Mouse (Mus musculus) heart, postnatal 36 days (tissue): ENCODE measurements around the gene Tekt3. TPM values are rescaled to one million over a fixed set of nuclear protein-coding genes. Genes with fewer than 3 reads are reported as not detected.
A peak's percentile ranks its signal among the peaks of the same experiment; 100 is the strongest.

Experiments
- DNase-seq, 2 experiments: peaks; one replicate each; pipeline ENCODE4 v3.0.0; 2021 to 2022
- intact Hi-C: fragments of 180-260 bp; cut with DNase I; formaldehyde crosslinking; loops from one replicate; pipeline ENCODE4 v1.15.1; 2025
- total RNA-seq, 2 experiments: library from RNA; stranded (reverse); gene quantifications; 2 replicates each; pipeline ENCODE4 v1.2.3; 2021

The Tekt3 gene
- total RNA-seq, 2 experiments from 2014 or later: not detected

DNA sequence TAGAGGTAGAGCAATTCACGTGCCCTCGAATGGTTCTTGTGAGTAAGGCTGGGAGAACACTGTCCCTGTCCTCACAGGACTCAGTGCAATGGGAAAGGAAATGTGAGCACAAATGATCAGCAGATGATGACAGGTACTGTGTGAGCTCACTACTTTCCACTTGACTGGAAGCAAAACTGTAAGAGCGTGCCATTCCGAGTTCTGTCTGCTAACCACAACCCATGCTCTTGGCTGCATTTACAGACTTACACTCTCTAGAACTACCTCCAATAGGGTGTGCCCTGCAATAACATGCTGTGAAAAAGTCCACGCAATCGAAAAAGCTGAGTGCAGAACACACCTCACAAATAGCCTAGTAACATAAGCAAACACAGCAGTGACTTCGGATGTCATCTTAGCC, 5.9 kb upstream of the Tekt3 start:
- DNase-seq: no peak
- intact Hi-C loops: no loop called here

DNA sequence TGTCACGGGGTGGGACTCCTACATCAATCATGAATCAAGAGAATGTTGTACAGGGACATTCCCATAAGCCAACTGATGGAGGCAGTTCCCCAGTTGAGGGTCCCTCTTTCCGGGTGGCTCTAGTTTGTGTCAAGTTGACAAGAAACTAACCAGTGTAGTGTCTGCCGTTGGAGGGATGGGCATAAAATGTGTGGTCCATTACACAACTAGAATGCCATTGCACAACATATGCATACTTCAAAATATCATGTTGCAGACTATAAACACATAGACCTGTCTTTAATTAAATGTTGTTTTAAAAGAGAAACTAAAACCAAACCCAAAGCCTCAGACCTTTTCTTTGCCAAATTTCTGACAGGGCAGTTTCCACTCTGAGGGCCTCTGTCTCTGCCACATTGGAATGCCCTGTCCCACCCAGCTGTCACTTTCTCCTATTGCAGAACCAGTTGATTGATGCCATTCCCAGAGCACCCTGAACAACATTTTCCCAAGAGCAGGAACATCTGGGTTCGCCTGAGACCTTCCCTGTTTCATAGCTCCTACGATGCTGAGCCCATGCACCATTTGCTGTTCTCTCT, 3.0 kb upstream of the Tekt3 start:
- intact Hi-C loops: no loop called here

DNA sequence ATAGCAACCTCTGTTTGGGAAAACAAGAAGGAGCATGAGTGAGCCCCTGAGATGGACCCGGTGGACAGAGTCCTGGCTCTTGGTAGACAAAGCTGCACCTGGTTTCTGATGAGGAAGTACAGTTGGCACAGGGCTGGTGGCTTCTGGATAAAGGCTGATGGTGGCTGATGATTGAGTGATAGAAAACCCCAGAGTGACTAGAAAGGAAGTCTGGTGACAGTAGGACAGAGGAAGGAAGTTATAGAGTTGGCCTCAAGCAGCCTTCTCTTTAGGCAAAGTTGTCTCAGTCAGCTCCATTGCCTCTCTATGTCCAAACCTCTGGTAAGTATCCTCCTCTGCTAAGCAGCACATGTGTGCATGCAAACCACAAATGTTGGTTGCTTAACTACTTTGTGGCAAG, 1.5 kb upstream of the Tekt3 start:
- intact Hi-C loops: no loop called here
- no peak for DNase-seq

More for the DNA sequence above, 3.0 kb upstream of the Tekt3 start:
- no peak for DNase-seq

DNA sequence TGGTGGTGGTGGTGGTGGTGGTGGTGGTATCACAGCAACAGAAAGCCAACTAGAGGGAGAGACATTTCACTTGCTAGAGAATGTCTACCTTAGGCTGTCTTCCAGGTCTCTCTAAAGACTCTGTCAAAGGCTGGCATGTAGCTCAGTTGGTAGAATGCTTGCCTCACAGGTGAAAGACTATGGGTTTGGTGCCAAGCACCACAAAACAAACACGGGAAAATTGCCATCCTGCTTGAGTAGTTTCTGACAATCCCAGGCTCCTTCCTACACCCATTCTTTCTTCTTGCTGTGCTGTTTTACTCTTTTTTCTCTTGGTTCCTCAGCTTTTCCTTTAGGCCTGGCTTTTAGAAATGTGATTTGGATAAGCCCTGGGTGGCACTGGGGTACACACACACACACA, 5.1 kb downstream of the Tekt3 start:
- intact Hi-C loops: no loop called here
- DNase-seq: no peak

DNA sequence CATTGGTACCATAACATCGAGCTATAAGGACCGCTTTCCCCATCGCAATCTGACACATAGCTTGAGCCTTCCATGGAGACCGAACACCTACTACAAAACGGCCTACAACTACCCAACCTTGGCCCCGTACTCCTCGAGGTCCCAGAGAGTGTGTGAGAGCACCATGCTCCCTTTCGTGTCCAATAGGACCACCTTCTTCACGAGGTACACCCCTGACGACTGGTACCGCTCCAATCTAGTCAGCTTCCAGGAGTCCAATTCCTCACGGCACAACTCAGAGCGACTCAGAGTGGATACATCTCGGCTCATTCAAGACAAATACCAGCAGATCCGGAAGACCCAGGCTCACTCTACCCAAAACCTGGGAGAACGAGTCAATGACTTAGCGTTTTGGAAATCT, 8.6 kb downstream of the Tekt3 start:
- intact Hi-C loops: no loop called here

DNA sequence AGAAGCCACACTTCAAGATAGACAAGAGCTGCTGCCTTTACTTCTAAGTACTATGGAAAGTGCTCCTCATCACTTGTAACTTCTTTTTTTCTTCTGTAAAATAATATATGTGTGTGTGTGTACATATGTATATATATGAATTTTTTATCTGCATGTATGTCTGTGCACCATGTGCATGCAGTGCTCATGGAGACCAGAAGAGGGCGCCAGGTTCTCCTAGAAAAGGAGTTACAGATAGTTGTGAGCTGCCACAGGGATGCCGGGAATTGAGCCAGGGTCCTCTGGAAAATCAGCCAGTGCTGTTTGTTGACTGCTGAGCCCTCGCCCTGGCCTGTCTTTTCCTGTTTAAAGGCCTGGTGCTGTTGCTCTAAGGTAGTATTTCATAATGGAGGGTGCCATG, 23.1 kb downstream of the Tekt3 start:
- intact Hi-C loops: no loop called here
- no peak for DNase-seq

More for the DNA sequence above, 8.6 kb downstream of the Tekt3 start:
- no peak for DNase-seq

DNA sequence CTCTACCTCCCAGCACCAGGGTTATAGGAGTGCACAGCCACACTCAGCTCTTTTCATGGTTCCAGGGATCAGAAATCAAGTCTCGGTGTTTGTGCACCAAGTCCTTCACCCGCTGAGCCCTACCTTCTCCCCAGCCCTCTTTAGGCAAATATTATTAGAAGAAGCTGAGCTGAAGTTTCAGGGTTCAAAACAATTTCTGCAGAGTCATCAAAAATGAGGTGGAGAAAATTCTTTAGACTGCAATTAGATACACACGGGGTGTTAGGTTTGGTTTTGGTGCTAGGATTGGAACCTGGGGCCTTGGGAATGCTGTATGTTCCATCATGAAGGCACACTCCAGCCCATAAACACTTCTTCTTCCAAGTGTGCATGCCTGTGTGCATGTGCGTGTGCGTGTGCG, 27.2 kb downstream of the Tekt3 start:
- intact Hi-C loops: no loop called here
- DNase-seq: no peak

DNA sequence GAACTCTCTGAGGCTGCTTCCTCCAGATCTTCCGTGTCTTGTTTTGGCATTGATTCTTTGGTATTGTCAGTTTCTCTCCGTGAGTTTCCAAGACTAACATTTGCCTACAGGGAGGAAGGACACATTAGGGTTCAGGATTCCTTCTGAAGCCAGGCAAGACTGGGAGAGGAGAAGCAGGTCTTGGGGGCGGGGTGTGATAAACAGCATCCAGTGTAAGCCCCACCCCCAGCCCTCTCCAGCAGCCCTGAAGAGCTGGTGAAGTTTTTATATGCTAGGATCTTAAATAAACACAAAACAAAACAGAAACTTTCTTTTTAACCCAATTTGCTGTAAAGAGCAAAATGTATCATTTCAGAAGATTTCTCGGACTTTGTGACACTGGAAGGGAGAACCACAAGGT, 28.8 kb downstream of the Tekt3 start:
- intact Hi-C loops: no loop called here
- no peak for DNase-seq

DNA sequence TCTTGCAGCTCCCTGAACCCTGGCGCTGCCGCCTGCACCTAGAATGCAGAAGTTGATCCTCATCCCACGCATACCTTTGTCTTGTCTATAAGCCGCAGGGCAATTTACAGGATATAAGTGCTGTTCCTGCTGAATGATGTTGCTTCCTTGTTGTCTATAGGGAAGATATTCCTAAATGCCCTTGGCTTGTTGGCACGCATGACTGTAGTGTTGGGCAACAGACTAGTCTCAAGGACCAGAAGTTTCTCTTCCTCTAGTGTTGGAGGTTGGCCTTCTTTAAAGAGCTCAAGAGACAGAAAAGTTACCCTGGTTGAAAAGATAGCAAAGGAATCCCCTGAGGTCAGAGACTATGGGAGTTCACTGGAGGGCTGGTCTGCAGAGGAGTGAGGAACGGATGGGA, 29.5 kb downstream of the Tekt3 start:
- no peak for DNase-seq
- intact Hi-C loops: no loop called here

DNA sequence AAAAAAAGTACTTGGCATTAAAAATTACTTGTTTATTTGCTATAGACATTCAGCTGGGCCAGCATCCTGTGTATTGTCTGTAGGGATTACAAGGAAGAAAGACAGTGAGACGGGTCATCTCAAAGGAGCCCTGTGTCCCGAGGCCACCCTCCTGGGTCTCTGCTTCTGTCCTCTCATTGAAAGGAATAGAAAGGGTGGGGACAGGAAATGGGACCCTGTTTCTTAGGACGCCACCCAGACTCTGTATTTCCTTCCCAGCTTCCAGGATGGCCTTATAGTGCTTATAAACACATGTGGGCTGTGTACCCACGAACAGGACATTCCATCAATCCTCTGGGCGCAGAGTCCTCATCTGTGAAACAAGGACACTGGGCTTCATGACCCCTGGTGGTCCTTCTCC, 30.8 kb downstream of the Tekt3 start:
- DNase-seq: no peak
- intact Hi-C loops: no loop called here

DNA sequence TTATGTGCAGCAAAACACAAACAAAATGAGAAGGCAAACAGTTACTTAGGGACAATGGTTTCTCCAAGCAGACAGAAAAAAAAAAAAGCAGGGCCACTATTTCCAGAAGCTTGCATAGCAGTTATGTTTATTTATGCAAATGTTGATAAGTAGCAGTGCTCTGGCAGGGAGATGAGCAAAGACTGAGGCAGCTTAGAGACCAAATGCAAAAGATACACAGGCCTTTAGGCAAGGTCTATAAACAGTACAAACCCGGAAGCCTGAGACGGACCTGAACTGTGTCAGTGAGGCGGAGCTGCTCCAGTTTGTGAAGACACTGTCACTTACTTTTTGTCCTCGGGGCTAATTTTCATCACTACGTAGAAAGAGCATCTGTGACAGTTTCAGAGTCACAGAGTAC, 32.1 kb downstream of the Tekt3 start:
- DNase-seq: no peak
- intact Hi-C loops: no loop called here

DNA sequence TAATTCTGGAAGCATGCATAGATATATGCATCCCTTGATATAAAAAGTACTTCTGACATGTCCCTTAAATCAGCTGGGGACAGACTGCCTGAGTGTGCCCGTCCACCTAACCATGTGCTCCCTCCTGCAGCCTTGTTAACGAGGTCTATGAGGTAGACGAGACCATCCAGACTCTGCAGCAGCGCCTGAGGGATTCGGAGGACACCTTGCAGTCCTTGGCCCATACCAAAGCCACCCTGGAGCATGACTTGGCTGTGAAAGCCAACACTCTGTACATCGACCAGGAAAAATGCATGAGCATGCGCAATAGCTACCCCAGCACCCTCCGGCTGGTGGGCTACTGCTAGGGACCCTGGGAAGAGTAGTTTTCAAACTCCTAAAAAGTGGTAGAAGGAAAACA, 33.0 kb downstream of the Tekt3 start:
- no peak for DNase-seq
- intact Hi-C loops: no loop called here

DNA sequence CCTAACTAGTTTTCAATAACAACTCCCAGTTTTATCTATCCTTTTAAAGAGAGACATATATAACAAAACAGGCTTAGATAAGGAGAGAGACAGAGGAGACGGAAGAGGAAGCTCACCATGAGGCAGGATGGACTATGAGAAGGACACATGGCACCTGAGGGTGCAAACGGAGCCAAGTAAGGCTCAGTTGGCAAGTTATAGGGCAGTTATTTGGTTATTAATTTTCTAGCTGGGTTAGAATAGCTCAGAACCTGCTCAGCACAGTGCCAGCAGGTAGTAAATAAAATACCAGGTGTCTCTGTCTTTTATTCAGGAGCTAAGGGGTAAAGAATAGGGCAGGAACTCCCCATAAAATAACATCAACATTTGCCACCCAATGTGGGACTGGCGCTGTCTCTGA, 36.6 kb downstream of the Tekt3 start:
- no peak for DNase-seq
- intact Hi-C loops: no loop called here

DNA sequence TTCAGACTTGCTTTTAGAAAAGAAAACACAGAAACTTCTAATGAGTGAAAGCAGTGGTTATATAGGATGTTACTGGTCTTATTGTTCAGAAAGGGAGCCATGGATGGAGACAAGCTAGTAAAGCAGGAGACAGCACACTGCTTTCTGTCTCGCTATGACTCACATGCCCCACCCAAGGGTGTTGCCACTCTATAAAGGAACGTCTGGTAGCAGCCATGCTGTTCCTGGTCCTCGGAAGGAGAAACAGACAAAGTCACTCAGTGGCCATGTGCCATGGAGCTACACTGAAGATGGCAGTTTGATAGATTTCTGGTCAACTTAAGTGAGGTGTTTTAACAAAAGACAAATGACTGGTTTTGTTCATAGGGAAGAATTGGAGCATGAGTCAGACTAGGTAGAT, 37.9 kb downstream of the Tekt3 start:
- intact Hi-C loops: no loop called here
- no peak for DNase-seq

DNA sequence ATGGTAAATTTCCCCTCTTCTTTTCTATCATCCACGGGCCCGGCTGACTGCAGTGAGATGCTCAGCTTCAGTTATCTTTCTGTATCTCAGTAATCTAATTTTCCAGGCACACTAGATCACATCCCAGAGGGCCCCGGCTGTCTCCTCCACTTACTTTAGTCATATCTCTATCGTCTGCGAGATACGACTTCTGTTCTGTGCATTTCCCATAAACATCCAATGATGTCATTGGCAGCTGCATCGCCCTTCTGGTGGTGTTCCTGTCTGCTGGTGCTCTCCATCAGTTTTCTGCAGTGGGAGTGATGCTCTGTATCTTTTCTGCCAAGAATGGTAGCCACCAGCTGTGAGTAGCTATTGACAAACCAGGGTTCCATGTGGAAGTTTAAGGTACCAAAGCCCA, 41.8 kb downstream of the Tekt3 start:
- no peak for DNase-seq
- intact Hi-C loops: no loop called here

DNA sequence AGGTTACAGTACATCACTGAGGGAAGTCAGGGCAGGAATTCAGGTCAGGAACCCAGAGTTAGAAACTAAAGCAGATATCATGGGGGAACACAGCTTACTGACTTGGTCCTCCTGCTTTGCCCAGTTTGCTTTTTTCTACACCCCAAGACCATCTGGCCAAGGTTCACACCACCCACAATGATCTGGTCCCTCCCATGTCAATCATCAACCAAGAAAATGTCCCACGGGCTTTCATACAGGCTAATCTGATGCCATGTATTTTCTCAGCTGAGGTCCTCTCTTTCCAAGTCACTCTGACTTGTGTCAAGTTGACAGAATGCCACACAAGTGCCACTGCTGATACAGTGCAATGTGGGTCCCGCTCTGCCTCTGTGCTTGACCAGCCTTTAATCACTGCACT, 42.6 kb downstream of the Tekt3 start:
- DNase-seq: no peak
- intact Hi-C loops: no loop called here

DNA sequence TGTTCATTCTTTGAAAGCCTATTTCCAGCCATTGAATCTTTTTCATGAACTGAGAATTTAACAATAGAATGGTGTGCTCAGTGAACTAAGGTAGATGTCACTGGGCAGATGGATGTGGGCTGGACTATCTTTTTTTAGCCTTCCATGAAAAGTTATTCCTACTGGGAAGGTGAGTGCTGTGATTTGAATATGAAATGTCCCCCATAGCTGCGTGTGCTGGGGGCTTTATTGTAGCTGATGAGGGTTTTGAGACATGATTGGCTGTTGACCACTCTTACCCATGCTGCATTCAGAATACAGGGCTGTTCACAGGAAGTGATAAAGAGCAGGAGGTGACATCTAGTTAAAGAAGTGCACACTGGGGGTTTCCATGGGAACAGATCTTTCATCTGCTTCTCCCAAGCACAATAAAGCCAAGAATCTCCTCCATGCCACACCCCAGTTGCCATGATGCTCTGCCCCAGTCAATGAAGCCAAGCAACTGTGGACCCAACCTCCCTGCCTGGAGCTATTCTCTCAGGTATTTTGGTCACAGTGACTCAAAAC, 47.8 kb downstream of the Tekt3 start:
- intact Hi-C loops: no loop called here
- DNase-seq: no peak

DNA sequence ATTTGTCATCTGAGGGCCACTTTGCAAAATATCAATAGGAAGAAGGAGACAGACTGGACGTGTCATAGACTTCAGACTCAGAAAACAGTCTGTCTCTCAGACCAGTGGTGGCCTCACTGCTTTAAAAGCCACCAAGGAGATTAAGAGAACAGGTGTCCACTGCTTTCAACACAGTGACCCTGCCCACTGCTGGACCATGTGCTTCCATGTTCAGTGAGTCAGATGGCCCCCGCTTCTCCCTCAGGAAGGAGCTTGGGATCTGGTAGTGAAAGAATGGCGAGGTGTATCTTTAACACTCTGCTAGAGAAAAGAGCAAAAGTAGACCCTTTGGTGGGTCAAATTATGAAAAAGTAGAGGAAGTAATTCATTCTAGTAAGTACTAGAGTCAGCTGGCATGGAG, 48.9 kb downstream of the Tekt3 start:
- intact Hi-C loops: no loop called here
- DNase-seq: no peak

DNA sequence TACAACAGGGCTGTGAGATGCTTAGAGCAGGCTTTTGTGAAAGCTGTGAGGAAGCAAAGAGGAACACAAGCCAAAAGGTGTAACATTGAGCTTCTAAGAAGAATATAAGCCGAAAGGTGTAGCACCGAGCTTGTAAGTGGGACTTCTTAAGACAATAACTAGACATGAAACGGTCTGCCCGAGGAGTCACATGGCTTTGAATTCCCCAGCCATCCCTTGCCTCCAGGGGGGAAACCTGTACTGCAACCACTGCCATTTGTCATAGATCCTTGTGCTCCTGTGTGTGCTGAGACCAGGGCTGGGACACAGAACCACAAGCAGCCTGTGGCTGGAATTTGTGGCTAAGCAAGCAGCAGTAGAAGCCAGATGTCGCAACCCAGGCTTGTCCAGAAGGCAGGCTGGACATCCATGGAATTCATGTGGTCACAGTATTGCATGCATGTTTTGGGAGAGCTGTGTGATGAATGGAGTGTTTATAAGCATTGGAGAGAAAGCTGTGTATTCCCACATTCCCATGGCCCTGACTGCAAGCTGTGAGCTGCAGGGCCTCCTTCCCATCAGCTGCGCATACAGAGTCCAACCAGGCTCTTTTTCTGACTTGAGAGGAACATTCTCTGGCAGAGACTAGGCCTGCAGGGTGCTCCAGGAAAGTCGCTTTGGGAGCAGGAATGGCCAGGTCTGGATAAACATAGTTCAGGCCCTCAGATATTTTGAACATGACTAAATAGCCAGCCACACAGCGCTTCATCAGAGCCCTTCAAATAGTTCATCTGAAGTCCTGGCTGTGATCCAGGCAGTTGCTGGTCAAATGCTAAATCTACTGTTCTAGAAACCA, 53.6 kb downstream of the Tekt3 start:
- intact Hi-C loops: loop anchor here (2.0 kb wide), 1 partner anchor 20 kb away; no protein-coding TSS in a partner anchor

DNA sequence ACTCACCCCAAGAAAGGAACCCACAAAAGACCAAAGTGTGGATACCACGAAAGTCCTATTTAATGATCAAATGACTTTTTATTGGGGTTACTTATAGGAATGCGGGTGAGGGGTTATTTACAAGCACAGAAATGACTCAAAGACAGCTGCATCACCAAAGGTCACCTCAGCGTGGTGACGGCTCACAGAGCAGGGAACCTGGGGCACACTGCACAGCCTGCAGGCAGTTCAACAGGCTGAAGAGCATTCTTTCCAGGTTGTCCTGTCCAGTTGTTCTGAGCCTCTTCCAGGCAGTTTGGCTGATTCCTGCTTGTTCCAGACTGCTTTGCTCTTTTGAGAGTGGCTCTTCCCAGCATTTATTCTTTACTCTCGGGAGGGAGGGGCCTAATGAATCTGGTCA, 55.2 kb downstream of the Tekt3 start:
- intact Hi-C loops: no loop called here
- no peak for DNase-seq

More for the DNA sequence above, 53.6 kb downstream of the Tekt3 start:
- DNase-seq: peak; percentile 27 to 60

DNA sequence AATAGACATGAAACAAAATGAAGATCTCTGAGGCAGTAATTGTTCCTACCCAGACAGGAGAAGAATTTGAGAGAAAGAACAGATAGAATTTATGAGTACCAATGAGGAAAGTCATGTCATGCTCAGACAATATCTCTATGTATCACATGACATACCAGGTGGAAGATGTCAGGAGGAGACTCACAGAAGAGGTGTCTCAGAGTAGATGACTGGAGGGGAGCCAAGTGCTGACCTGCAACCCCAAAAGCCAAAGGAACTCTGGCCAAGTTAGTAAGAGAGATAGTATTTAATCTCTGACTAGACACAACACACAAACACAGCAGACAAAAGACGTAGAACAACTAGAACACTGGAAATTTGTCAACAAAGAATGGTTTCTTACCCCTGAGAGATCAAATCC, 55.8 kb downstream of the Tekt3 start:
- intact Hi-C loops: no loop called here
- DNase-seq: no peak

DNA sequence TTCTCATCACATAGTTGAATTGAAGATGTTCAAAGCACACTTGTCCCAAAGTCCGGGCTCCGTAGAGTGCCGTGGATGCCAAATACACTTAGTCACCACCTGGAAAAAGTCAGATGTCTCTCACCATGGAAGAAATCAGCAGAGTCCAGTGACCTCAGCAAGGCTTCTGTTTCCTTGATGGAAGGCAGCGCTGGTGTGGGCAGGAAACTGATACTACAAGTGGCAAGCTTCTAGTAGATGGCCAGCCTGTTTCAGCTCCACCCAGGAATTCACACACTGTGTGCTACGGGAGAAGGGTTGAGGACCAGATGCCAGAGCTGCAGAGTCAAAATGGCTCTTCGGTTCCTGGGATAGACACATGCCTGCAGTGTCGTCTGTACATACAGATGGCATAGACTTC, 58.3 kb downstream of the Tekt3 start:
- intact Hi-C loops: no loop called here
- DNase-seq: no peak
